Mouse (Mus musculus) testis, adult 2 months (tissue): ENCODE results near the gene Gm20388. TPM values are rescaled to one million over a fixed set of nuclear protein-coding genes. Genes with fewer than 3 reads are reported as not detected.

Source experiments
- H3K27ac ChIP-seq: fragments of 200-500 bp; 2 replicates; pipeline ENCODE4 v1.5.1; 2012; ENCODE audit warnings: low read depth, low read length; ENCODE audit not compliant: control insufficient read depth, insufficient read depth
- H3K27me3 ChIP-seq: fragments of 200-500 bp; 2 replicates; pipeline ENCODE4 v1.6.1; 2012; ENCODE audit warnings: mild to moderate bottlenecking, low read length, moderate library complexity; ENCODE audit not compliant: control insufficient read depth, insufficient read depth
- H3K36me3 ChIP-seq: fragments of 200-500 bp; 2 replicates; pipeline ENCODE4 v1.6.1; 2012; ENCODE audit warnings: mild to moderate bottlenecking, low read length; ENCODE audit not compliant: control insufficient read depth, insufficient read depth
- H3K4me1 ChIP-seq: fragments of 200-500 bp; 2 replicates; pipeline ENCODE4 v1.6.1; 2012; ENCODE audit warnings: low read length; ENCODE audit not compliant: control insufficient read depth, insufficient read depth
- H3K4me3 ChIP-seq: fragments of 200-500 bp; 2 replicates; pipeline ENCODE4 v1.5.1; 2012; ENCODE audit warnings: low read depth, mild to moderate bottlenecking, low read length, moderate library complexity, mixed read lengths; ENCODE audit not compliant: control insufficient read depth
- CTCF ChIP-seq: fragments of 200-500 bp; IDR thresholded peaks from 2 replicates; pipeline ENCODE4 v1.5.1; 2012; ENCODE audit warnings: low read depth, mild to moderate bottlenecking, inconsistent platforms, low read length, moderate library complexity; ENCODE audit not compliant: control insufficient read depth, insufficient read depth, insufficient replicate concordance
- POLR2A ChIP-seq: fragments of 200-500 bp; IDR thresholded peaks from 2 replicates; pipeline ENCODE4 v1.6.1; 2012; ENCODE audit warnings: low read depth, mild to moderate bottlenecking, inconsistent platforms, low read length, moderate library complexity; ENCODE audit not compliant: control insufficient read depth
- polyA plus RNA-seq: library from polyadenylated mRNA; depleted of rRNA; stranded (reverse); fragments of >200 nt; gene quantifications from 2 replicates; pipeline ENCODE4 v1.2.3, GENCODE M21; 2012

Gm20388 gene
- polyA plus RNA-seq, 1 experiment: 5.6 TPM

- peaks cover 11% of the 10 kb centered on the region for H3K4me1 ChIP-seq
- no peaks in the 10 kb centered on the region for H3K27me3 ChIP-seq
- peak within 1 kb of the TSS; percentile 99 for H3K4me3 ChIP-seq
- H3K27ac ChIP-seq: peak within 1 kb of the TSS; percentile 97
- TF ChIP-seq POLR2A: peak; percentile 53
- no peak; the same call in 1 of the 2 replicates for TF ChIP-seq CTCF
- no peaks in the 10 kb centered on the region for H3K36me3 ChIP-seq
These were observed 3567.2 kb downstream of the Gm20388 start, which contains the start of gene Afg3l1 for GRCm38 (mm10) chr8:123477737-123478258. TSS of gene Afg3l1 (plus strand) at chr8:123477903.

- Histone ChIP-seq H3K4me1 (peaks cover 11% of the 10 kb centered on the region), H3K27me3 (no peaks in the 10 kb centered on the region), H3K27ac (peak overlapping the region; percentile 97), H3K4me3 (peak overlapping the region; percentile 99), H3K36me3 (no peaks in the 10 kb centered on the region)
- no peak for TF ChIP-seq POLR2A
These were observed 3568.0 kb downstream of the Gm20388 start for GRCm38 (mm10) chr8:123478456-123479218.

DNA sequence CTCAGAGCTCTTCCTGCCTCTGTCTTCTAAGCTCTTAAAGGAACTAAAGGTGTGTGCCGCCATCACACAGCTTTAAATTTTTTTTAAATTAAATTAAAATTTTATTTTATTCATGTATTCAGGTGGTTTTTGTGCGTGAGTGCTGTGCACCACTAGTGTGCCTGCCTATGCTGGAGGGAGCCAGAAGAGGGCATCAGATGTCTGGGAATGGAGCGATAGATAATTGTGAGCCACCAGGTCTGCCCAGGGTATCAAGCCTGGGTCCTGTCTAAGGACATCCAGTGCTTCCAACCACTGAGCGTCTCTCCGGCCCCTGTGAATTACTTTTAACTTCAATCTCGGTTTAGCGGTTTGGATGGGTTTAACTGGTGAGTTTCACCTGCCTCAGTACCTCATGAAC, 3572.0 kb downstream of the Gm20388 start:
- Histone ChIP-seq H3K27me3 (no peaks in the 10 kb centered on the region), H3K4me3 (no peak overlapping the region), H3K4me1 (peaks cover 4% of the 10 kb centered on the region; the same call in 1 of the 2 replicates), H3K27ac (no peak overlapping the region), H3K36me3 (no peaks in the 10 kb centered on the region; the same call in none of the 2 replicates)
- no peak for TF ChIP-seq POLR2A
- TF ChIP-seq CTCF: no peak

DNA sequence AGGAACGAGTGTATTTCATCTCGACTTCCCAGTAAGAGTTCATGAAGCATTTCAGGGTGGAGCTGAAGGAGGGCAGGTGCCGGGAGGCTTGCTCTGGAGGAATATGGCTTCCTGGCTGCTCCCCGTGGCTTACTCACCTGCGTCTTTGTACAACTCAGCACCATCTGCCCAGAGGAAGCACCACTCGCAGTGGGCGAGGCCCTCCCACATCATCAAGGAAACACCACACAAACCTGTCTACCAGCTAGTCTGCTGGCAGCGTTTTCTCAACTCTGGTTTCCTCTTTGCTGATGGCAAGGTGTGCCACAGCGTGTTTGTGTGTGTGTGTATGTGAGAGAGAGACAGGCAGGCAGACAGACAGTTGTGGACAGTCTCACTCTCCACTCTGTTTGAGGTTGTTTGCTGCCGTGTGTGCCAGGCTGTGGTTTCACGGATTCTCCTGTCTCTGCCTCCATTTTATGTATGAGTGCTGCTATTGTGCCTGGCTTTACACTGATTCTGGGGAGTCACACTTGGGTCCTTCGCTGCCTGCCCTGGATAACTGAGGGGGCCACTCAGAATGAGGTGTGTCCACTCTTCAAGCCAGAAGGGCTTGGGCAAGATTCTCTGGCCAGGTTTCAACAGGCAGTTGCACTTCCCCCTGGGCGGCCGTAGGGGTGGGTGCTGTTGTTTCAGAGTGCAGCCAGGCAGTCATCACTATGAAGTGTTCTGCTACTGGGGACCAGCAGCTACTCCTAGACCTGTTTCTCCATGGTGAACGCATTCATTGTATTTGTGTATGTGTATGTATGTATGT, 3580.8 kb downstream of the Gm20388 start:
- no peak overlapping the region for H3K4me3 ChIP-seq
- no peaks in the 10 kb centered on the region for H3K27me3 ChIP-seq
- peaks cover 15% of the 10 kb centered on the region for H3K36me3 ChIP-seq
- no peak for TF ChIP-seq CTCF
- no peak for TF ChIP-seq POLR2A
- no peak overlapping the region for H3K27ac ChIP-seq
- no peaks in the 10 kb centered on the region for H3K4me1 ChIP-seq

DNA sequence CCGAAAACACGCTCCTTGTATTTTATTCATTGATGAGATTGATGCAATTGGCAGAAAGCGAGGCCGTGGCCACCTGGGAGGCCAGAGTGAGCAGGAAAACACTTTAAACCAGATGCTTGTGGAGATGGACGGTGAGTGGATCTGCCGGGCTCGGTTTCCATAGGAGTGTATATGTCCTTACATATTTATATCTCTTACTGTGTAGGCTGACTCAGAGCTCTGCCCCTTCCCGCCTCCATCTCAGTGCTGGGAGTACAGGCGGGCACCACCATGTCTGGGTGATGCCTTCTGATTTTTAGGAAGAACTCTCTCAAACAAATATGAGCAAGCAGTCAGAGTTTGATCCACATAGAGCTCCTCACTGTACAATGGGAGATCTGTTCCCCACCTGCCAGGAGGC, 3582.3 kb downstream of the Gm20388 start:
- H3K27ac ChIP-seq: no peak overlapping the region
- no peak overlapping the region for H3K4me3 ChIP-seq
- H3K27me3 ChIP-seq: no peaks in the 10 kb centered on the region
- H3K36me3 ChIP-seq: peaks cover 15% of the 10 kb centered on the region
- H3K4me1 ChIP-seq: no peaks in the 10 kb centered on the region
- TF ChIP-seq CTCF (no peak), POLR2A (no peak)

DNA sequence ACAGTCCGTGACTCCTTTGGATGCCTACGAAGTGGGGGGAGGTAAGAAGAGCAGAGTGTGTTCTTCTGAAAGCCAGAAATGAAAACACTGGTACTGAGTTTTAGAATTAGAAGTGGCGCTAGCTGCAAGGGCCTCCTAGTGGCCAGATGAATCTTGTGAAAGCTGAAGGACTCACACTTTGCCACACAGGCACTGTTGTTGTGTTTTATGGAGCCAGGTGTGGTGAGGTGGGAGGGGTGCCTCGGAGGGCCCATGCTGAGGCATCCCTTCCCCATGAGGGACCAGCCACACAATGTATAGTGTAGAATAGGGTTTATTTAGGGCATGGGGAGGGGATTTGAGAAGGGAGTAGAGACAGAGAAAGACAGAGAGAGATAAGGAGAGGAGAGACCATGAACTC, 3587.1 kb downstream of the Gm20388 start:
- Histone ChIP-seq H3K4me3 (no peak overlapping the region), H3K27ac (no peak overlapping the region), H3K4me1 (no peaks in the 10 kb centered on the region), H3K36me3 (peaks cover 10% of the 10 kb centered on the region), H3K27me3 (no peaks in the 10 kb centered on the region)
- no peak for TF ChIP-seq POLR2A
- no peak for TF ChIP-seq CTCF

GRCm38 (mm10) chr8:123498963-123499362, 3588.3 kb downstream of the Gm20388 start:
- Histone ChIP-seq H3K27me3 (no peaks in the 10 kb centered on the region), H3K36me3 (peaks cover 6% of the 10 kb centered on the region), H3K4me1 (no peaks in the 10 kb centered on the region), H3K27ac (no peak overlapping the region), H3K4me3 (no peak overlapping the region)
- TF ChIP-seq CTCF (no peak), POLR2A (no peak)
